Mouse (Mus musculus) heart, postnatal 0 days (tissue): ENCODE measurements around the gene Crocc. TPM values are rescaled to one million over a fixed set of nuclear protein-coding genes. Genes with fewer than 3 reads are reported as not detected.
A peak's percentile ranks its signal among the peaks of the same experiment; 100 is the strongest.

Experiments
- ATAC-seq: fragments of 200-750 bp; cut with Nextera tagmentation; 2 replicates; pipeline ENCODE4 v1.8.0; 2017; ENCODE audit warnings: low read depth, moderate number of reproducible peaks, moderate library complexity; ENCODE audit not compliant: insufficient read depth
- DNase-seq: peaks from one replicate; pipeline ENCODE4 v3.0.0-alpha.2; 2016; ENCODE audit warnings: low spot score
- H3K27ac ChIP-seq: fragments of 300-500 bp; sonication (generic); 2 replicates; pipeline ENCODE4 v1.5.1; 2014; ENCODE audit warnings: low read depth, mild to moderate bottlenecking
- H3K27me3 ChIP-seq: fragments of 300-500 bp; sonication (generic); 2 replicates; pipeline ENCODE4 v1.6.1; 2014; ENCODE audit warnings: low read length, mixed read lengths; ENCODE audit not compliant: control insufficient read depth, insufficient read depth
- H3K36me3 ChIP-seq: fragments of 300-500 bp; sonication (generic); replicated peaks from 2 replicates; pipeline ENCODE4 v1.6.1; 2014; ENCODE audit warnings: low read length, mixed read lengths; ENCODE audit not compliant: control insufficient read depth, insufficient read depth
- H3K4me1 ChIP-seq: fragments of 300-500 bp; sonication (generic); 2 replicates; pipeline ENCODE4 v1.6.1; 2014; ENCODE audit warnings: antibody characterized with exemption; ENCODE audit not compliant: control insufficient read depth, insufficient read depth
- H3K4me2 ChIP-seq: fragments of 300-500 bp; sonication (generic); 2 replicates; pipeline ENCODE4 v1.6.1; 2014; ENCODE audit warnings: low read depth, mild to moderate bottlenecking, low read length, moderate library complexity
- H3K4me3 ChIP-seq: fragments of 300-500 bp; sonication (generic); 2 replicates; pipeline ENCODE4 v1.5.1; 2014; ENCODE audit warnings: low read depth, low read length
- H3K9ac ChIP-seq: fragments of 300-500 bp; sonication (generic); replicated peaks from 2 replicates; pipeline ENCODE4 v1.6.1; 2014; ENCODE audit warnings: low read depth, low read length, mixed read lengths
- H3K9me3 ChIP-seq: fragments of 300-500 bp; sonication (generic); replicated peaks from 2 replicates; pipeline ENCODE4 v1.6.1; 2016; ENCODE audit warnings: low read length; ENCODE audit not compliant: control insufficient read depth
- CTCF ChIP-seq: IDR thresholded peaks from 2 replicates; pipeline ENCODE4 v1.5.1; 2016; ENCODE audit warnings: antibody characterized with exemption, control low read depth, low read depth
- EP300 ChIP-seq: IDR thresholded peaks from 2 replicates; pipeline ENCODE4 v1.6.1; 2016; ENCODE audit warnings: antibody characterized with exemption, low read depth
- WGBS: fragments of 180-500 bp; shearing (Covaris S2); extraction: QIAGEN DNeasy Blood & Tissue Kit; methylation state at CpG from one replicate; pipeline ENCODE4 v1.1.7; 2014; 5-methylcytosine and 5-hydroxymethylcytosine counted together
- polyA plus RNA-seq: library from polyadenylated mRNA; unstranded; fragments of >200 nt; fragmentation: Nextera tagmentation; extraction: Ambion mirVana; gene quantifications from 2 replicates; pipeline ENCODE4 v1.2.1, GENCODE M21; 2015
- total RNA-seq: library from RNA; depleted of rRNA; stranded (reverse); fragments of >200 nt; gene quantifications from 2 replicates; pipeline ENCODE4 v1.2.3, GENCODE M21; 2014; ENCODE audit warnings: low replicate concordance

Crocc gene
- total and polyA plus RNA-seq, 2 experiments from 2014 or later, result 1.8 to 4.9 TPM

- H3K4me2 ChIP-seq, result no peak overlapping the region
- WGBS, result 80% methylated on average over 10 of the region's 10 CpGs
- DNase-seq (no peak), ATAC-seq (no peak)
- no peaks in the 10 kb centered on the region for H3K36me3 ChIP-seq
- no peaks in the 10 kb centered on the region for H3K9me3 ChIP-seq
- no peak for TF ChIP-seq CTCF
- no peak for TF ChIP-seq EP300
- H3K27me3 ChIP-seq, result no peaks in the 10 kb centered on the region
- H3K9ac ChIP-seq, result no peak overlapping the region
- H3K4me3 ChIP-seq, result no peak overlapping the region
- H3K27ac ChIP-seq, result no peak overlapping the region
- peaks cover 8% of the 10 kb centered on the region; the same call in 1 of the 2 replicates for H3K4me1 ChIP-seq
Measured at GRCm38 (mm10) chr4:141012558-141012957, 47.8 kb downstream of the Crocc start.

- peak overlapping the region; percentile 67; the same call in 1 of the 2 replicates for H3K9ac ChIP-seq
- H3K4me1 ChIP-seq, result peaks cover 8% of the 10 kb centered on the region; the same call in 1 of the 2 replicates
- no peaks in the 10 kb centered on the region for H3K27me3 ChIP-seq
- no peaks in the 10 kb centered on the region for H3K9me3 ChIP-seq
- H3K36me3 ChIP-seq, result peaks cover 4% of the 10 kb centered on the region; the same call in 1 of the 2 replicates
- WGBS, result 56% methylated on average over 14 of the region's 14 CpGs
- H3K4me2 ChIP-seq, result peak overlapping the region; percentile 82
- peak overlapping the region; percentile 58 for H3K4me3 ChIP-seq
- ATAC-seq, result no peak
- no peak for DNase-seq
- TF ChIP-seq CTCF, result no peak
- TF ChIP-seq EP300, result no peak
- peak overlapping the region; percentile 68; the same call in 1 of the 2 replicates for H3K27ac ChIP-seq
Measured at GRCm38 (mm10) chr4:141011556-141012328, 48.6 kb downstream of the Crocc start.

DNA sequence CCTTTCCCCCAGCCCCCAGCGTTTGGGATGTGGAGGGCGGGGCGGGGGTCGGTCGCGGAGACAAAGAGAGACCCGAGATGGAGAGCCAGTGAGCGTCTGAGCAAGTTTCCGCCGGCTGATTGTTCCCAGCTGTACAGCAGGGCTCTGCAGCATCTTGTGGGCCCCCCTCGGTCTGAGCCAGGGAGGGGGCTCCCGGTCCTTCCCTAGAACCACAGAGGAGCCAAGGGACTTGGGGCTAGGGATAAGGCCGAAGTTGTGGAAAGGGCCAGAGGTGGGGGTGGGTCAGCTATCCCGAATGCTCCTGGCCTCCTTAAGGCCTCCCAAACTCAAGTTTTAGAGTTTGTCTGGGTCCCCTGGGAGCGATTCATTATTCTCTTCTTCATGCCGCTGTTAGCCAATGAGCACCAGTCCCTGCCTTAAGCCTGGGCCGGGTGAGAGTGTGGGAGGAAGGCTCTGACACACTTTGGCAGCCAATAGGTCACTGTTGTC lies 49.4 kb downstream of the Crocc start:
- 0 out of 2 replicates have a peak, but pooled peaks have one; percentile 9 for ATAC-seq
- TF ChIP-seq CTCF (no peak), EP300 (no peak)
- 4% methylated on average over 17 of the region's 17 CpGs for WGBS

DNA sequence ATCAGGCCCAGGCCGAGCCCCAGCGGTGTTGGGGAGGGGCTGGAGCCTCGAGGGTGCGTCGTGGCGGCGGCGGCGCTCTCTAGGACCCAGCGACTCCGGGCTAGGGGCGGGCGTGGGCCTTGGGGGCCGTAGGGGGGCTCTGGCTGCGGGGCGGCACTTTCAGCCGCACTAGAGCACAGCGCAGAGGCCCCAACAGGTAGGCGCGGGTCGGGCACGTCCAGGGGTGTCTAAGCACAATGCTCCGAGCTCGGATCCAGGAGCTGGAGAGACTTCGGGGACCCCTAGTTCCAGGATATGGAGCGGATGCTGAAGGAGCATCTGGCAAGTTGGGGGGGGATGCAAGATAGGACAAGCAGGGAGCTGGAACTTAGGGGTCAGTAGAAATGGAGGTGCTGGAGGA lies 49.8 kb downstream of the Crocc start:
- Histone ChIP-seq H3K27me3 (no peaks in the 10 kb centered on the region), H3K4me2 (peak overlapping the region; percentile 82), H3K9ac (peak overlapping the region; percentile 67), H3K27ac (peak overlapping the region; percentile 68), H3K4me1 (peaks cover 8% of the 10 kb centered on the region; the same call in 1 of the 2 replicates), H3K36me3 (peaks cover 11% of the 10 kb centered on the region; the same call in 1 of the 2 replicates), H3K4me3 (peak overlapping the region; percentile 58), H3K9me3 (no peaks in the 10 kb centered on the region)
- WGBS, result 1% methylated on average over 26 of the region's 26 CpGs
- TF ChIP-seq CTCF, result no peak
- no peak for TF ChIP-seq EP300
- DNase-seq, result no peak
- ATAC-seq, result peak; percentile 45

More for the DNA sequence above, 49.4 kb downstream of the Crocc start:
- H3K36me3 ChIP-seq, result peaks cover 7% of the 10 kb centered on the region; the same call in 1 of the 2 replicates
- no peaks in the 10 kb centered on the region for H3K27me3 ChIP-seq
- peak overlapping the region; percentile 68 for H3K27ac ChIP-seq
- H3K4me2 ChIP-seq, result peak overlapping the region; percentile 82
- H3K4me3 ChIP-seq, result peak overlapping the region; percentile 58
- H3K4me1 ChIP-seq, result peaks cover 8% of the 10 kb centered on the region; the same call in 1 of the 2 replicates
- H3K9me3 ChIP-seq, result no peaks in the 10 kb centered on the region
- peak overlapping the region; percentile 67 for H3K9ac ChIP-seq
- DNase-seq, result peak; percentile 51

GRCm38 (mm10) chr4:141010118-141010517 lies 50.2 kb downstream of the Crocc start, which contains the start of gene Mfap2:
TSS of gene Mfap2 (plus strand) at chr4:141010418.
- peaks cover 8% of the 10 kb centered on the region; the same call in 1 of the 2 replicates for H3K4me1 ChIP-seq
- peak within 1 kb of the TSS; percentile 68 for H3K27ac ChIP-seq
- peak within 1 kb of the TSS; percentile 67 for H3K9ac ChIP-seq
- ATAC-seq (no peak), DNase-seq (no peak)
- peak within 1 kb of the TSS; percentile 58 for H3K4me3 ChIP-seq
- H3K27me3 ChIP-seq, result no peaks in the 10 kb centered on the region
- H3K36me3 ChIP-seq, result peaks cover 13% of the 10 kb centered on the region; the same call in 1 of the 2 replicates
- 17% methylated on average over 7 of the region's 7 CpGs for WGBS
- H3K9me3 ChIP-seq, result no peaks in the 10 kb centered on the region
- TF ChIP-seq EP300 (no peak), CTCF (no peak)
- peak within 1 kb of the TSS; percentile 82 for H3K4me2 ChIP-seq
